Mouse (Mus musculus) kidney, postnatal 0 days (tissue): ENCODE measurements around the gene Lamp1. TPM values are rescaled to one million over a fixed set of nuclear protein-coding genes. Genes with fewer than 3 reads are reported as not detected.

ENCODE experiments used
- ATAC-seq: fragments of 200-750 bp; cut with Nextera tagmentation; replicated peaks from 2 replicates; pipeline ENCODE4 v1.8.0; 2017; ENCODE audit warnings: low read depth, moderate number of reproducible peaks, moderate TSS enrichment, moderate library complexity; ENCODE audit not compliant: low FRiP score
- DNase-seq: peaks from one replicate; pipeline ENCODE4 v3.0.0-alpha.2; 2016; ENCODE audit warnings: low spot score
- H3K27ac ChIP-seq: fragments of 300-500 bp; sonication (generic); 2 replicates; pipeline ENCODE4 v1.5.1; 2014; ENCODE audit warnings: mild to moderate bottlenecking
- H3K27me3 ChIP-seq: fragments of 300-500 bp; sonication (generic); 2 replicates; pipeline ENCODE4 v1.6.1; 2014; ENCODE audit warnings: low read length, mixed read lengths; ENCODE audit not compliant: insufficient read depth
- H3K36me3 ChIP-seq: fragments of 300-500 bp; sonication (generic); 2 replicates; pipeline ENCODE4 v1.6.1; 2014; ENCODE audit warnings: low read length, mixed read lengths; ENCODE audit not compliant: insufficient read depth
- H3K4me1 ChIP-seq: fragments of 300-500 bp; sonication (generic); replicated peaks from 2 replicates; pipeline ENCODE4 v1.6.1; 2014; ENCODE audit warnings: antibody characterized with exemption, low read length, mixed read lengths; ENCODE audit not compliant: insufficient read depth
- H3K4me2 ChIP-seq: fragments of 300-500 bp; sonication (generic); 2 replicates; pipeline ENCODE4 v1.6.1; 2014; ENCODE audit warnings: mild to moderate bottlenecking, low read length, moderate library complexity, mixed read lengths
- H3K4me3 ChIP-seq: fragments of 300-500 bp; sonication (generic); replicated peaks from 2 replicates; pipeline ENCODE4 v1.5.1; 2014; ENCODE audit warnings: low read depth, low read length
- H3K9ac ChIP-seq: fragments of 300-500 bp; sonication (generic); 2 replicates; pipeline ENCODE4 v1.6.1; 2014; ENCODE audit warnings: low read depth, low read length
- H3K9me3 ChIP-seq: fragments of 300-500 bp; sonication (generic); replicated peaks from 2 replicates; pipeline ENCODE4 v1.6.1; 2016; ENCODE audit warnings: low read length, inconsistent platforms, mixed read lengths
- CTCF ChIP-seq: IDR thresholded peaks from 2 replicates; pipeline ENCODE4 v1.5.1; 2016; ENCODE audit warnings: antibody characterized with exemption, low read depth, mild to moderate bottlenecking, moderate library complexity
- WGBS: fragments of 180-500 bp; shearing (Covaris S2); extraction: QIAGEN DNeasy Blood & Tissue Kit; methylation state at CpG from one replicate; pipeline ENCODE4 v1.1.7; 2014; 5-methylcytosine and 5-hydroxymethylcytosine counted together
- microRNA counts: library from miRNA; unstranded; fragments of <30 nt; microRNA quantifications from one replicate; lab custom pipeline; 2015
- microRNA-seq: library from miRNA; unstranded; fragments of <30 nt; microRNA quantifications from one replicate; pipeline ENCODE4, GENCODE M21; 2016
- polyA plus RNA-seq: library from polyadenylated mRNA; unstranded; fragments of >200 nt; fragmentation: Nextera tagmentation; extraction: Ambion mirVana; gene quantifications from 2 replicates; pipeline ENCODE4 v1.2.1, GENCODE M21; 2015

The Lamp1 gene
- polyA plus RNA-seq, 1 experiment from 2014 or later: 447 TPM

DNA sequence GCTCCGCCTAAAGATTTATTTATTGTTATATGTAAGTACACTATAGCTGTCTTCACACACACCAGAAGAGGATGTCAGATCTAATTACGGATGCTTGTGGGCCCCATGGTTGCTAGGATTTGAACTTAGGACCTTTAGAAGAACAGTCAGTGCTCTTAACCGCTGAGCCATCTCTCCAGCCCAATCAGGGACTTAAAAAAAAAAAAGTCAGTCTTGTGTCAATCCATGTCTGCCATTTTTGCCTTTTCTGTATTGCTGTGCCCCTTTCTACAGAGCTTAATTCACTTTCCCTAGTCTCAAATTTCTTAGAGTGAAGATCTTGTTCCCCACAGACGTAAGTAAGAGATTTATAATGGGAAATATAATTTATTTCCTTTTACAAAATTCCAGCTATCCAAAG is 59.5 kb downstream of the Lamp1 start:
- no peak overlapping the region for H3K4me2 ChIP-seq
- H3K9me3 ChIP-seq: no peaks in the 10 kb centered on the region
- WGBS: 71% methylated on average over 4 of the region's 4 CpGs
- no peak overlapping the region for H3K9ac ChIP-seq
- H3K36me3 ChIP-seq: no peaks in the 10 kb centered on the region
- TF ChIP-seq CTCF: no peak
- H3K27me3 ChIP-seq: no peaks in the 10 kb centered on the region
- ATAC-seq (no peak), DNase-seq (no peak)
- no peak overlapping the region for H3K27ac ChIP-seq
- peaks cover 5% of the 10 kb centered on the region; the same call in 1 of the 2 replicates for H3K4me1 ChIP-seq
- H3K4me3 ChIP-seq: no peak overlapping the region

GRCm38 (mm10) chr8:13224426-13224825 is 65.5 kb downstream of the Lamp1 start:
- no peaks in the 10 kb centered on the region for H3K4me1 ChIP-seq
- H3K36me3 ChIP-seq: no peaks in the 10 kb centered on the region
- H3K27ac ChIP-seq: no peak overlapping the region
- H3K9ac ChIP-seq: no peak overlapping the region
- no peak overlapping the region for H3K4me3 ChIP-seq
- no peaks in the 10 kb centered on the region for H3K27me3 ChIP-seq
- WGBS: 83% methylated on average over 9 of the region's 9 CpGs
- ATAC-seq: no peak
- TF ChIP-seq CTCF: no peak
- H3K4me2 ChIP-seq: no peak overlapping the region
- DNase-seq: no peak
- H3K9me3 ChIP-seq: no peaks in the 10 kb centered on the region

MicroRNAs encoded within 50 kb of the gene (microRNA counts, 519-probe panel; counts per million panel counts)
- 330 counts per million, percentile 68 among the panel's probes with 10 or more counts for microRNA mmu-miR-1968 (lab: Ali Mortazavi, UCI)

Small RNA genes lying within 50 kb of the gene (microRNA-seq; reads per million reads assigned to microRNA genes)
- gene Mir1968: 13.6 reads per million, percentile 28 among the genes with 10 or more reads in this experiment
- gene Mir7065: not detected

Other genes starting within 250 kb of the Lamp1 start
- gene F7, start 133.1 kb upstream of the Lamp1 start, polyA plus RNA-seq: 0.05 and 0.09 TPM in 2 replicates
- gene F10, start 121.9 kb upstream of the Lamp1 start, polyA plus RNA-seq: 5.3 and 7.0 TPM in 2 replicates
- gene Proz, start 98.2 kb upstream of the Lamp1 start, polyA plus RNA-seq: 1.4 and 1.7 TPM in 2 replicates
- 26.4 and 27.9 TPM in 2 replicates for gene Pcid2, start 53.7 kb upstream of the Lamp1 start, polyA plus RNA-seq
- 80.4 and 85.0 TPM in 2 replicates for gene Cul4a, start 53.5 kb upstream of the Lamp1 start, polyA plus RNA-seq
- 25.6 and 26.8 TPM in 2 replicates for gene Grtp1, start 41.5 kb downstream of the Lamp1 start, polyA plus RNA-seq
- gene Adprhl1, start 95.0 kb downstream of the Lamp1 start, polyA plus RNA-seq: not detected in 2 replicates
- 17.3 and 19.0 TPM in 2 replicates for gene Dcun1d2, start 129.0 kb downstream of the Lamp1 start, polyA plus RNA-seq
- gene Tmco3, start 129.0 kb downstream of the Lamp1 start, polyA plus RNA-seq: 31.3 and 33.2 TPM in 2 replicates
- 107 and 127 TPM in 2 replicates for gene Tfdp1, start 179.6 kb downstream of the Lamp1 start, polyA plus RNA-seq
- 0.08 TPM in 1 of 2 replicates, not detected in the other for gene Atp4b, start 237.7 kb downstream of the Lamp1 start, polyA plus RNA-seq
- gene Grk1, start 245.9 kb downstream of the Lamp1 start, polyA plus RNA-seq: 0.01 TPM in 1 of 2 replicates, not detected in the other